Mouse (Mus musculus) C2C12 (cell line): ENCODE measurements around the gene Ifnl3.

Experiments
- CTCF ChIP-seq: IDR thresholded peaks from one replicate; pipeline ENCODE4 v1.5.1; 2011; ENCODE audit not compliant: control insufficient read depth, insufficient read depth, insufficient read length
- MYOD1 ChIP-seq: IDR thresholded peaks from one replicate; pipeline ENCODE4 v1.6.1; 2011; ENCODE audit warnings: low read depth; ENCODE audit not compliant: control insufficient read depth, insufficient read length

DNA sequence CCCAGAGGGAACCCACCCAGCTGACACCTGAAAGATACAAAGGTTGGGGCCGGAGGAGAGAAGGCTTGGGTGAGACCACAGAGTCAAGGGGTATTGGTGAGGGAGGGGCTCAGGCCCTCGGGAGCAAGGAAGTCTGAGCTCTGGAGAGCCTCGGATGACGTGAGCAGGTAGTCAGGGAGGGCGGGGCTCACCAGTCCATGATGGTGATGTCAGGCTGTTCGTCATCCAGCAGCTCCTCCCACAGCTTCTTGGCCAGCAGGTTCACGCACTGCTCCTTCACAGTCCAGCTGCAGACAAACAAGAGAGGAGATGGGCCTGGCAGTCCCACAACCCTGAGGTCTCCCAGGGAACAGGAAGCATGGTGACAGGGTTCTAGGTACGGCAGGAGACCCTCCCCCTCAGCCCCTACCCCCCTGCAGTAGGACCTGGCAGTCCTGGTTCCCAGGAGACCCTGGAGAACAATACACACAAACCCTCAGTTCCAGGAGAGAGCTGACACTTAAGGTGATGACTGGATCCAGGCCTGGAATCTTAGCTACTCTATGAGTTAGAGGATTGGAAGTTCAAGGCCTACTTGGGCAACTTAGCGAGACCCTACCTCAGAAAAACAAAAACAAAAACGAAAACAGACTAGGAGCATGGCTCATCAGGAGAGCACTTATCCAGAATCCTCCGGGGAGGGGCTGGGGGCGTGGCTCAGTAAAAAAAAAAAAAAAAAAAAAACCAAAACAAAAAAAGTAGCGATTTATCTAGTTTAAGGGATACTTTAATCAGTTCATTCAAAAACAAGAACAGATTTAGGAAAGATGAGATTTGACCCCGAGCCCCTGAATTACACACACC is 22.6 kb downstream of the Ifnl3 start:
- TF ChIP-seq MYOD1 (no peak), CTCF (no peak)
